Mouse (Mus musculus): ENCODE data around the gene Camta1. TPM values are rescaled to one million over a fixed set of nuclear protein-coding genes. Genes with fewer than 3 reads are reported as not detected.

Gene Camta1
- total RNA-seq, 1 experiment, result 9.3 TPM

DNA sequence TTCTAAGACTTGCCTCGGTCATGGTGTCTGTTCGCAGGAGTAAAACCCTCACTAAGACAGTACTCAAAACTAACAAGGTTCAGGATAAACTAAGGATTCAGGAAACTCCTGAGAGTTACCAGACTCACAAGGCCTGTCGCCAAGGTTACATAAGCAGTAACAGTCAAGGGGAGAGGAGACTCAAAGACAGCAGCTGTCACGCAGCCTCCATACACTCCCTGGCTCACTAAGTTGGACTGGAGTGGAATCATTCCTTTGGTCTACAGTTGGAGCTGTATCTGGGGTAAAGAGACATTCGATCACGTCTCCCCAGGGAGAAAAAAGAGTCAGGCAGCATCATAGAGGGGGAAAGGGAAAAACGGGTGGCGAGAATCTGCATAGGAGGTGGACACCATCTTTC, 227.9 kb downstream of the Camta1 start:
- no peaks in the 10 kb centered on the region; a peak in 1 of 4 replicates for H3K4me1 ChIP-seq (ENCODE audit: control insufficient read depth in 2 of 2, insufficient read depth in 2 of 2, low read length in 2 of 2, poor library complexity in 1 of 2)
- no peak for DNase-seq (ENCODE audit: low read depth, low spot score)
- in situ Hi-C loops (cut with MboI; ENCODE audit: low sequenced_read_pairs in 2 of 2, unreplicated experiment in 2 of 2), result no loop called here
- H3K27ac ChIP-seq (ENCODE audit: insufficient read depth, low read depth, low read length, poor library complexity, severe bottlenecking), result no peak overlapping the region
- no peaks in the 10 kb centered on the region for H3K36me3 ChIP-seq (ENCODE audit: control insufficient read depth, insufficient read depth, low read length, poor library complexity, severe bottlenecking)
- H3K9ac ChIP-seq (ENCODE audit: insufficient read depth, low read depth, low read length, poor library complexity, severe bottlenecking), result no peak overlapping the region
- no peaks in the 10 kb centered on the region for H3K9me3 ChIP-seq (ENCODE audit: control insufficient read depth, insufficient read depth, low read depth, low read length)
- no peak overlapping the region for H3K4me3 ChIP-seq (ENCODE audit: insufficient read depth in 1 of 2, low read depth in 1 of 2, low read length in 2 of 2, poor library complexity in 1 of 2, severe bottlenecking in 1 of 2)
- no peak for TF ChIP-seq CHD2 (IDR thresholded peaks at IDR 0.05; ENCODE audit: low read depth, low read length)
- no peak for TF ChIP-seq HCFC1 (IDR thresholded peaks at IDR 0.05; ENCODE audit: borderline replicate concordance, insufficient read depth, low read length)
- no peak for TF ChIP-seq ZC3H11A (IDR thresholded peaks at IDR 0.05; ENCODE audit: borderline replicate concordance, low read depth, low read length)
- no peak for TF ChIP-seq ZNF384 (IDR thresholded peaks at IDR 0.05; ENCODE audit: low read depth, low read length)
- TF ChIP-seq MAFK (IDR thresholded peaks at IDR 0.05; ENCODE audit: insufficient read depth, low read depth, low read length), result no peak

DNA sequence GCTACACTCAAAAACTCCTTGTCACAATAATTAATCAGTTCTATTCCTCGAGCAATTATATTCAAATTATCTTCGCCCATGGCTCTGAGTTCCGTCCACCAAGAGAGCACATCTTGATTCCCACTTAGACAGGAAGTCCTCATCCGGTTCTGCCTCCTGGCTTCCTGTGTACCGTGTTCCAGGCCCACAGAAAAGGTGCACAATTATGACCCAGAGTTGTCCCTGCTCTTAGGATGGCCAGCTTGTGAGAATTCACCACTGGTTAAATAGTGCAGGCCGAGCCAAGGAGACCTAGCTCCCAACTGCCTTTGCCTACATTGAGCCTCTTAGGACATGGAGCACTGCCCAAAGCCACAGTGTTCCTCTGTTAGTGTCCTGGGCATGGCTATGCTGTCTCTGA, 229.4 kb downstream of the Camta1 start:
- H3K9ac ChIP-seq (ENCODE audit: insufficient read depth, low read depth, low read length, poor library complexity, severe bottlenecking), result no peak overlapping the region
- no peak for DNase-seq (ENCODE audit: low read depth, low spot score)
- H3K9me3 ChIP-seq (ENCODE audit: control insufficient read depth, insufficient read depth, low read depth, low read length), result no peaks in the 10 kb centered on the region
- in situ Hi-C loops (cut with MboI; ENCODE audit: low sequenced_read_pairs in 2 of 2, unreplicated experiment in 2 of 2), result no loop called here
- no peak overlapping the region for H3K27ac ChIP-seq (ENCODE audit: insufficient read depth, low read depth, low read length, poor library complexity, severe bottlenecking)
- no peak overlapping the region for H3K4me3 ChIP-seq (ENCODE audit: insufficient read depth in 1 of 2, low read depth in 1 of 2, low read length in 2 of 2, poor library complexity in 1 of 2, severe bottlenecking in 1 of 2)
- H3K36me3 ChIP-seq (ENCODE audit: control insufficient read depth, insufficient read depth, low read length, poor library complexity, severe bottlenecking), result no peaks in the 10 kb centered on the region
- TF ChIP-seq MAFK (IDR thresholded peaks at IDR 0.05; ENCODE audit: insufficient read depth, low read depth, low read length) (no peak), ZNF384 (IDR thresholded peaks at IDR 0.05; ENCODE audit: low read depth, low read length) (no peak), ZC3H11A (IDR thresholded peaks at IDR 0.05; ENCODE audit: borderline replicate concordance, low read depth, low read length) (no peak), HCFC1 (IDR thresholded peaks at IDR 0.05; ENCODE audit: borderline replicate concordance, insufficient read depth, low read length) (no peak), CHD2 (IDR thresholded peaks at IDR 0.05; ENCODE audit: low read depth, low read length) (no peak)
- no peaks in the 10 kb centered on the region; a peak in 1 of 4 replicates for H3K4me1 ChIP-seq (ENCODE audit: control insufficient read depth in 2 of 2, insufficient read depth in 2 of 2, low read length in 2 of 2, poor library complexity in 1 of 2)

DNA sequence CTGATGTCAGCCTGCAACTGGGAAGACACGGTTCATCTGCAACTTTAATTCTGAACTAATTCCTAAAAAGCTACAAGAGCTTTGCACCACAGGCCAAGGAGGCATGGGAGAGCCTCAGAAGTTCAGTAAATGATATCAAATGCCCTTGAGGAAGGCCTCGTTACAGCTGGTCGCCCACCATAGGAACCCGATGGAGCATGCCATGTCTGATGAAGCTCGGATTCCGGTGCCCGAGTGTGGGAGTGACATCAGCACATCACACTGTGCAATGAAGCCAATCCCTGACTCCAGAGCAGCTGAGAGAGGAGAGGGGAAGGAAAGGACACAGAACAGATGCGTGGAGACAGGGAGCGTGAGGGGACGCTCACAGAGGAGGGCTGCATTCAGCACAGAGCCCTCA, 231.0 kb downstream of the Camta1 start:
- Histone ChIP-seq H3K4me1 (ENCODE audit: control insufficient read depth in 2 of 2, insufficient read depth in 2 of 2, low read length in 2 of 2, poor library complexity in 1 of 2) (no peaks in the 10 kb centered on the region; a peak in 1 of 4 replicates), H3K4me3 (ENCODE audit: insufficient read depth in 1 of 2, low read depth in 1 of 2, low read length in 2 of 2, poor library complexity in 1 of 2, severe bottlenecking in 1 of 2) (no peak overlapping the region), H3K27ac (ENCODE audit: insufficient read depth, low read depth, low read length, poor library complexity, severe bottlenecking) (no peak overlapping the region), H3K9ac (ENCODE audit: insufficient read depth, low read depth, low read length, poor library complexity, severe bottlenecking) (no peak overlapping the region), H3K36me3 (ENCODE audit: control insufficient read depth, insufficient read depth, low read length, poor library complexity, severe bottlenecking) (no peaks in the 10 kb centered on the region), H3K9me3 (ENCODE audit: control insufficient read depth, insufficient read depth, low read depth, low read length) (no peaks in the 10 kb centered on the region)
- DNase-seq (ENCODE audit: low read depth, low spot score), result no peak
- TF ChIP-seq MAFK (IDR thresholded peaks at IDR 0.05; ENCODE audit: insufficient read depth, low read depth, low read length) (no peak), HCFC1 (IDR thresholded peaks at IDR 0.05; ENCODE audit: borderline replicate concordance, insufficient read depth, low read length) (no peak), ZNF384 (IDR thresholded peaks at IDR 0.05; ENCODE audit: low read depth, low read length) (no peak), ZC3H11A (IDR thresholded peaks at IDR 0.05; ENCODE audit: borderline replicate concordance, low read depth, low read length) (no peak), CHD2 (IDR thresholded peaks at IDR 0.05; ENCODE audit: low read depth, low read length) (no peak)
- in situ Hi-C loops (cut with MboI; ENCODE audit: low sequenced_read_pairs in 2 of 2, unreplicated experiment in 2 of 2), result no loop called here

DNA sequence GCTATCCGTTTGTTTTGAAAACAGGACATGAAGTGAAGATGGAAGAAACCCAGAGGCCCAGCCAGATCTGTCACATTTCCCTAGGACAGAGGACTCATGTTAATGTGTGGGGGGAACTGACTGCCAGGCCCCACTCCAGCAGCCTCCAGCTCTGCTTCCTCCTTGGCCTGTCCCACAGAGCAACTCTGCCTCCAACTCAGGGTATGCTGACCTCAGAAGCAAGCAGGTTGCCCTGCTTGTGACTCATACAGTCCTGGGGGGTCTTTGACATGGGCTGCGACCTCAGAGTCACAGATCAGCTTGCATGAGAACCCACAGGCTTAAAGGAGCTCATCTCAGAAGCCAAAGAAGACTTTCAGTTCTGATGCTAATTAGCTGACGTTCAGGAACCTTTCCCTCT, 231.4 kb downstream of the Camta1 start:
- Histone ChIP-seq H3K9ac (ENCODE audit: insufficient read depth, low read depth, low read length, poor library complexity, severe bottlenecking) (no peak overlapping the region), H3K4me1 (ENCODE audit: control insufficient read depth in 2 of 2, insufficient read depth in 2 of 2, low read length in 2 of 2, poor library complexity in 1 of 2) (no peaks in the 10 kb centered on the region; a peak in 1 of 4 replicates), H3K9me3 (ENCODE audit: control insufficient read depth, insufficient read depth, low read depth, low read length) (no peaks in the 10 kb centered on the region), H3K36me3 (ENCODE audit: control insufficient read depth, insufficient read depth, low read length, poor library complexity, severe bottlenecking) (no peaks in the 10 kb centered on the region), H3K4me3 (ENCODE audit: insufficient read depth in 1 of 2, low read depth in 1 of 2, low read length in 2 of 2, poor library complexity in 1 of 2, severe bottlenecking in 1 of 2) (no peak overlapping the region), H3K27ac (ENCODE audit: insufficient read depth, low read depth, low read length, poor library complexity, severe bottlenecking) (no peak overlapping the region)
- TF ChIP-seq ZC3H11A (IDR thresholded peaks at IDR 0.05; ENCODE audit: borderline replicate concordance, low read depth, low read length), result no peak
- TF ChIP-seq MAFK (IDR thresholded peaks at IDR 0.05; ENCODE audit: insufficient read depth, low read depth, low read length), result no peak
- no peak for TF ChIP-seq HCFC1 (IDR thresholded peaks at IDR 0.05; ENCODE audit: borderline replicate concordance, insufficient read depth, low read length)
- TF ChIP-seq CHD2 (IDR thresholded peaks at IDR 0.05; ENCODE audit: low read depth, low read length), result no peak
- in situ Hi-C loops (cut with MboI; ENCODE audit: low sequenced_read_pairs in 2 of 2, unreplicated experiment in 2 of 2), result no loop called here
- no peak for DNase-seq (ENCODE audit: low read depth, low spot score)

- no peak for TF ChIP-seq MAFK (IDR thresholded peaks at IDR 0.05; ENCODE audit: insufficient read depth, low read depth, low read length)
- no peak for TF ChIP-seq CHD2 (IDR thresholded peaks at IDR 0.05; ENCODE audit: low read depth, low read length)
- TF ChIP-seq HCFC1 (IDR thresholded peaks at IDR 0.05; ENCODE audit: borderline replicate concordance, insufficient read depth, low read length), result no peak
- no peak for TF ChIP-seq ZC3H11A (IDR thresholded peaks at IDR 0.05; ENCODE audit: borderline replicate concordance, low read depth, low read length)
- TF ChIP-seq ZNF384 (IDR thresholded peaks at IDR 0.05; ENCODE audit: low read depth, low read length), result no peak
- Histone ChIP-seq H3K9ac (ENCODE audit: insufficient read depth, low read depth, low read length, poor library complexity, severe bottlenecking) (no peak overlapping the region), H3K4me3 (ENCODE audit: insufficient read depth in 1 of 2, low read depth in 1 of 2, low read length in 2 of 2, poor library complexity in 1 of 2, severe bottlenecking in 1 of 2) (no peak overlapping the region), H3K27ac (ENCODE audit: insufficient read depth, low read depth, low read length, poor library complexity, severe bottlenecking) (no peak overlapping the region), H3K36me3 (ENCODE audit: control insufficient read depth, insufficient read depth, low read length, poor library complexity, severe bottlenecking) (no peaks in the 10 kb centered on the region), H3K4me1 (ENCODE audit: control insufficient read depth in 2 of 2, insufficient read depth in 2 of 2, low read length in 2 of 2, poor library complexity in 1 of 2) (no peaks in the 10 kb centered on the region), H3K9me3 (ENCODE audit: control insufficient read depth, insufficient read depth, low read depth, low read length) (no peaks in the 10 kb centered on the region)
- in situ Hi-C loops (cut with MboI; ENCODE audit: low sequenced_read_pairs in 2 of 2, unreplicated experiment in 2 of 2), result no loop called here
- DNase-seq (ENCODE audit: low read depth, low spot score), result no peak
Measured at GRCm38 (mm10) chr4:151619541-151620016, 242.1 kb downstream of the Camta1 start.

Measured in ES-E14 (cell line).